Mouse (Mus musculus) spleen, postnatal 4 days (tissue): ENCODE data around the gene B4galt4.
"Not testable (repeated sequence)": the region's sequence is repeated elsewhere in the genome, so short reads cannot be mapped to it uniquely, and the experiment has no call there.

Experiments
- DNase-seq, 2 experiments: peaks; one replicate each; pipeline ENCODE4 v3.0.0; 2022; ENCODE audit warnings: low spot score in 2 of 2

The B4galt4 gene

DNA sequence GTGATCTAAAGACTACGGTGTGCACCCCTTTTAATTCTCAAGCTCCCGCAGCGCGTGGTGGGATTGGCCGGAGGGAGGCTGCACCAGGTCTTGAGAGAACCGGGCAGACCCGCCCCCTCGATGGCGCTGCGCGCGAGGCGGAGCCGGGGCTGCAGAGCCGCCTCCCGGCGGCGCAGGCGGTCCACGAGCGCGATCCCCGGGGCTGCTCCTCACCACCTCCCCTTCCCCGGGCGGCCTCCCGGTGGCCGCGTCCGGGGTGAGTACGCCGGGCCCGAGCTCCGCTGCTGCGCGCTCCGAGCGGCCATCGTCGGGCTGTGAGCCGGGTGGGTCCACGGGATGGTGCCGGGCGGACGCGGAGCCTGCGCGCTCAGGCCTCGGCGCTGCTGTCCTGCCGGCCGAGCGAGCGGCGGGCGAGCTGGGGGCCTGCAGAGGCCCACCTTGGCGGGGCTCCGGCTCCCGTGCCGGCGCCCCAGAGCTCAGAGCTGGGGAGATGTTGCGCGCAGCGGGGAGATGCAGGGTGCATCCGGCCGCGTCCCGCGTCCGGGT, at the start of gene B4galt4:
B4galt4 (plus strand) TSS at position 152 of the 546 bp plus-strand sequence.
- peak; percentile 36 to 71 for DNase-seq

DNA sequence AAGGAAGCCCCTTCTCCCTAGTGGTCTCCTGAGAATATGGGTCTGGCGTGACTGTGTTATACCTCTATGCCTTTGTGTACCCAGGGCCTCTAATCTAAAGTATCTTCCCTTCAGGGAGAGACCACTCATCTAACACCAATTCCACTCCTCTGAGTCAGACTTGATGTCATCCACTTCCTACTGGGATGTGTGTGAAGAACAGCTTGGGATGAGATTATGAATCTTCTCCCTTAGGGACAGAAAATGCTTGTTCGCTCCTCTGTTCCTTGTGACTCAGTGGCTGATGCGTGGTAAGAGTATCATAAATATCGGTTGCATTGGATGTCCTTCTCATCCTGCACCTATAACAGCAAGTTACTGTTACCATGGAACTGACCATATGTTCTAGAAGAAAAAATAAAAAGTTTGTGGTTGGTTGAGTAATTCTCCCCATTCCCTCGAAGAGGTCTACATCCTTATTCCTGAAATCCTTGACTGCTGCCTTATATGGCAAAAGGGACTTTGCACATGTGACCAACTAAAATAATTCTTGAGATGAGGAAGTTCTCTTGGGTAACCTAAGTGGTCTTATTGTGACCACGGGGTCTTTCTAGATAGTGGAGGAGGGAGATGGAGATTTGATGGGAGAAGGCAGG, 47.0 kb upstream of the B4galt4 start:
- DNase-seq: no peak

DNA sequence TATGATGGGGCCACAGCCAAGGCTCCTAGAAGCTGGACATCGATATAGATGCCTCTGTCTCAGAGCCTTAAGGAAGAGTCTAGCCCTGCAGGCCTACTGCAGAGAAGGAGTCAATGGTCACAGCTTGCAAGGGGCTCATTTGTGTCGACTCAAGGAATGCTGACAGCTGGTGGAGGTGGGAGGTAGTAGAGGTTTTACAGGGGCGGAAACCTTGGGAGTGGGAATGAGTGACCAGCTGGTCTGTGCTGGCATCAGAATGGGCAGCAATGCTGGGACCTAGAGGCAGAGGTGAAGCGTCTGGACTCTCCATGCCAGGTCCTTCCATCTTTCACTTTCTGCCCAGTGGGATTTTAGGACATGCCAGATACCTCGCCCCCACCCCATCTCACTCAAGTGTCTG, 46.5 kb upstream of the B4galt4 start:
- no peak for DNase-seq

DNA sequence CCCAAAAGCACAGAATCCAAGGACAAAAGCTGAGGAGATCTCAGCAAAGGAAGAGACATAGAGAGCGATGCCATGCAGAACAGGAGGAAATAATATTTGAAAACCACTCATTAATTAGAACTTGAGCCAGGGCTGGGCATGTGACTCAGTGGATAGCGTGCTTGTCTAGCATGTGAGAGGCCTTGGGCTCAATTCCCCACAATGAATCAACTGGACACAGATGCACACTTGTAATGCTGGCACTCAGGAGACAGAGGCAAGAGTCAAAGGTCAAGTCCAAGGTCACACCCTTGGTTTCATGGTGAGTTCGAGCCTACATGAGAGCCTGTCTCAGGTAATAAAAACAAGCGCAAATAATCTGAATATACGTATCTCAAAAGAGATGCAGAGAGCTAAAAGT, 44.5 kb upstream of the B4galt4 start:
- DNase-seq: no peak

DNA sequence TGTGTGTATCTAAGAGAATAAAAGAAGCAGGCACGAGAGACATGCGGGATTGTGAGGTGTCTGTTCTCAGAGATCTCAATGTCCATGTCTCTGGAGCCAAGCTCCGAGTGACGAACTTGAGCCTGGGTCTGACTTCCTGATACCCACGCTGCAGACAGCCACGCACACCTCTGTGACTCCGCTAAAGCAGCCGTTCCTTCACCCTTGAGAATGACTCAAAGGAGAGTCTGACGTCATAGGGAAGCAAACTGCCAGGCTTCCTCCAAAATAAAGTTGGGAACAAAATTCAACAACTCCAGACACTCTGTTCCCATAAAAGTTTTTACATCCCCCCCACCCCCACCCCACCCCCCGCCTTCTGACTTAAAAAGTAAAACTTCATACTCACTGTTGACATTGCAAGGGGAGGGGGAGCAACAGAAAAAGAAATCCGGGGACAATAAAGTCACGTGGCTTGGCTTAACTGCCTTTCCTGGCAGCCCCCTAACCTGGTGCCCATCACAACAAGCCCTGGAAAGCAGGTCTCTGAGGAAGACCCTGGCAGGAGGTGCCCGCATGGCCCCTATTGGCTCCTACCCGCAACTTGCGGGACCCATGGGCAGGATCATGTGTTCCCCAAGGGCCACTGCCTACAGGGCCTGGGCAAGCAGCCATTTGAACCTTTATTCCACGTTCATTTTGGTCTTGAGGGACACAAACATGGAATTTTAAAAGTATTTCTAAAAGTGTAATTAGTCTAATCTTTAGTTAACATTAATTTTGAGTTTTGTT, 41.5 kb upstream of the B4galt4 start:
- no peak for DNase-seq

DNA sequence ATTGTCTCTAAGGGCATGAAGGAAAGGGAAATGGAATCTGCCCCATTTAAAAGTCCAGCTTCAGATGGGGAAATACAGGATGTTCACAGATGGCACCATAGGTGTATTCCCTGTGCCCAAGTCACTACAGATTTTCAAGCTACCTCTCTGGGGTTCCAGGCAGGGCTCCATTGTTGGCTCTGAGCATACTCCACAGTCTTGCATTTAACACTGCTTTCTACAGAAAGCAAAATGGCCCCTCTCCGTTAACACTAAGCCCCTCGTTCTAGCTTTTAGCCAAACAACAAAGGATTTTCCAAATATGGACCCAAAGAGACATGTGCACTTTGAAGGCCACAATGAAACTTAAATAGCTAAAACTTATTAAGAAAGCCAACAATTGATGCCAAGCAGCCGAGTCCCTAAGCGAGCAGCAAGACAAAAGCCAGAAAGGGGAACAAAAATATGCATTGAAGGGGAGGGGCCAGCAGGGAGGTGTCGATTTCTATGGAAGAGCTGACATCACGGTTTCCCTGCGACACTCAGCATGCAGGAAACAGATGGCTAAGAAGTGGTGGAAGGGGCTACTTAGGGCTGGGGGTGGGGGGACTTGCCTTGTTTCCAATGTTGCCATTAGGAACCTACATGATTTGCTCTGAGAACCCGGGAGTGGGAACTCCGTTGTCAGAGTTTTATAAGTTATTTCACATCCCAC, 40.4 kb upstream of the B4galt4 start:
- no peak for DNase-seq

DNA sequence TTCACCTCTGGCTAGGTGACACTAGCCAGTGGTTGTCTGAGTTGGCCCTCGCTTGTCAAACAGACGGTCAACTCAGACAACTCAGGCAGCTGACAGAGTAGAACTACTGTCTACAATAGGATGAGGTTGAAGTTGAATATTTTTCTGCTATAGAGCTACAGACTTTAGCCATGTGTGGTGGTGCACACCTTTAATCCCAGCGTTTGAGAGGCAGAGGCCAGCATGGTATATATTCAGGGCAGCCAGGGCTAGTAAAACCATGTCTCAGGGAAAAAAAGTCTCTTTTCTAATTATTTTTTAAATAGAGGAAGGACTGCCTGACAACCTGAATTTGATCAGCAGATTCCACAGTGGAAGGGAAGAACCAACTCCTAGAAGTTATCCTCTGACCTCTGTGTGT, 39.7 kb upstream of the B4galt4 start:
- no peak for DNase-seq

DNA sequence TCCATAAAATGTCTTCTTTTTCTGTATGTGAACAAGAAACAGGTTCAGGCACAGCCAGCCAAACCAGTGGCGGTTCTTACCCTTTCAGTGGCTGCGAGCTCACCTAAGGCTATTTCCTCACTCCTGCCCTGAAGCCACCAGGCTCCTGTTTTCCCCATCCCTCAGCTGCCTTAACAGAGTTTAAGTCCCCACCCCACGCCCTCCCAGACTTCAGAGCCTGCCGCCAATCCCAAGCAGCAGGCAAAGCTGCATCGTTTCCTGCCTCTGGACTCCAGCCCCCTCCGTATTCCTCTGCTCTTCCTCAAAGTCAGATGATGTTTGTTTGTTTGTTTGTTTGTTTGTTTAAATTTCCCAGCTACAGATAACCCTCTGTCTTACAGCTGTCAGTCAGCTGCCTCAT, 38.6 kb upstream of the B4galt4 start:
- no peak for DNase-seq

DNA sequence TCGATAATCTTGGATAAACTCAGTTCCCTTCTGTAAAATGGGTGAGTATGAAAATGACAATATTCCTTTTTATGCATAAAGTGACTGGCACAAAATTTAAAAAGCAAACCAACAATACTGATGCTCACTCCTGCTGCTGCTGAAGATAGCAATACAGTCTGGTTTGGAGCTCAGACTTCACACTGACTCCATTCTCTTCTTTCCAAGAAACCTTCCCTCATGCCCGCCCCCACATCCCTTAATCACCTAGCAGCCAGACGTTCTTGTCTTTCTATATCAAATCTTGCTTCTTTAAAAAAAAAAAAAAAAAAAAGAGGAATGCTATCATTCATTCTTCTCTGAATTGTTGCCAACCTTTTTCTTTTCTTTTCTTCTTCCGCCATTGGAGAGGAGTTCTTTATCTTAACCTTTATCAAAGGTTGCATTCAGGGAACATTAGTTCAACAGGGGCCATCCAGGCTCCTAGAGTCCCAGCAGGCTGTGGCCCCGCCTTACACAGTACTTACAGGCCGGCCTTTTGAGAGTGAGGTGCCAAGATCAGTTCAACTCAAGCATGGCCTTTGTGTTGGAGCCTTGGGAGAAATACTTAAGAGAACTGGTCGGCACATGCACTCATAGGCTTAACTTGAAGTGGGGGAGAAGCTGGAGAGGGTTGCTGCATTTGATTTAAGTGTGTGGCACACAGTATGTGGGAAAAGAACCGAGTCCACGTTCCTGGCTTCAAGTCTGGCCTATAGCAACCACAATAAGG, 36.4 kb upstream of the B4galt4 start:
- DNase-seq: no peak

DNA sequence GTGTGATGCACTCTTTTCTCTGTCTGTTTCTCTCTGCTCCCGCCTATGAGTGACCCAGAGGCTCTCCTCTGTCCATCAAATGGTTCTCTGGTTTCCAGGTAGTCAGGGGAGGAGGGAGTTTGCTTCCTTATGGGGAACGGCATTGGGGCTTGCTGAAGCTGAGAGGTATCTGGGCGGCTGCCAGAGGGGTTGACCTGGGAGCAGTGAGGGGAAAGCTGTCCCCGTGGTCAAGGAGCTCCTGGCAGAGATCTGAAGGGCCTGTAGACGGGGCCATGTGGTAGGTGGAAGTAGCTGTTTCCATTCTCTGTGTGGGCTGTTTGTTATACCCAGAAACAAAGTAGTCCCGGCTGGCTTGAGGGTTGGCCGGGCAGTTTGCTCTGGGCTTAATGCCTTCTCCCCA, 35.3 kb upstream of the B4galt4 start:
- no peak for DNase-seq

DNA sequence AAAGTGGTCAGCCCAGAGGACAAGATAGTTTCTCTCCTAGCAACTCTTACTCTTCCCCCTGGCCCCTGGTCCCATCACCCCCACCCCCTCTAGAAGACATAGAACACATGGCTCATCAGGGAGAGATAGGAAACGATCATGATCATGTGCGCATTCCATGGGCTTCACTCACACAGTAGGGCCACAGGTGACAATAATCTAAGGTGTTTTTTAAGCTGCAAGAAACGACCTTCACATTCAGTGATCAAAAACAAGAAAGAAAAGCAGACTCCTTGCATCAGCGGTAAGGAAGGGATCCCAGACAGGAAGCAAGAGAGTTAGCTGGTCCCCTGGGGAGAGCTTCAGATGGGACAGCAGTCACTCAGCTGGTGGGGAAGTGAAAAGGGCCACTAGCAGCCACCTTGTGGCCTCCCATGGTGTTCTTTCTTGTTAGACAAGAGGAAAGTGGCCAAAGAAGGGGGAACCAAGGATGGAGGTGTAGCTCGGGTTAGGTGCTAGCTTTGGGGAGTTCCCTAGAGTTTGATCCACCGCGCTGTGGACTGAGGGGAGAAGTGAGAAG, 33.0 kb upstream of the B4galt4 start:
- no peak for DNase-seq

DNA sequence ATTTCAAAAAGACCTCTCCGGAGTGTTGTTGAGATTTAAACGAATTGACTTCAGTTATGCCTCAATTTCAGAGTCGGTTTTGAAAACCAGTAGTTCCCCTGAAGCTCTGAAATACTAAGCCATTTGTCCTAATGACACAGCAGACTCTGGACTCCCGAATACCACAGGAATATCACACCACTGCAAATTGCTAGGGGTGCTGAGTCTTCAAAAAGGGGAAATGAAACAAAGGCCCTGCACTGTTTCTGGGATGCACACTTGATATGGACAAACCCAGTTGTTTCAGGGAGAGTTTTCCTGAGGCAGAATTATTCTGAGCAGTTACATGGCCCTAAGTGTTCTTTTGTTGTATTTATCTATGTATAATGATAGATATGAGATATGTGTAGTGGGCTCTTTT, 30.8 kb upstream of the B4galt4 start:
- no peak for DNase-seq

DNA sequence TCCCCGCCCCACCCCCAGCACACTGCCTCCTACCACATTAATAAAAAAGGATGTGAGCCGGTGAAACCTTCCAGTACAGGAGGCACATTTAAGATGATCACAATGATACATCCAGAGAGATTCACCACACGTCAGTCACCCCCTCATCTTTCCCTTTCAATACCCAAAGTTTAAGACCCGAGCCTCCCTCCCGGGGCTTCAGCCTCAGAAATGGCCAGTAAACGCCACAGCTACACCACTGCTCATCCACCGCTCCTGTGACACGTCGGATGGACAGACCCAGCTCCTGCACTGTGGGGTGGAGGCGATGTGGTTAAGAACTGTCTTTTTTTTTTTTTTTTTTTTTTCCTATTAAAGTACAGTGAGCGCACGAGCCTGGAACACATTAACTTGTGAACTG, 30.0 kb upstream of the B4galt4 start:
- no peak for DNase-seq

DNA sequence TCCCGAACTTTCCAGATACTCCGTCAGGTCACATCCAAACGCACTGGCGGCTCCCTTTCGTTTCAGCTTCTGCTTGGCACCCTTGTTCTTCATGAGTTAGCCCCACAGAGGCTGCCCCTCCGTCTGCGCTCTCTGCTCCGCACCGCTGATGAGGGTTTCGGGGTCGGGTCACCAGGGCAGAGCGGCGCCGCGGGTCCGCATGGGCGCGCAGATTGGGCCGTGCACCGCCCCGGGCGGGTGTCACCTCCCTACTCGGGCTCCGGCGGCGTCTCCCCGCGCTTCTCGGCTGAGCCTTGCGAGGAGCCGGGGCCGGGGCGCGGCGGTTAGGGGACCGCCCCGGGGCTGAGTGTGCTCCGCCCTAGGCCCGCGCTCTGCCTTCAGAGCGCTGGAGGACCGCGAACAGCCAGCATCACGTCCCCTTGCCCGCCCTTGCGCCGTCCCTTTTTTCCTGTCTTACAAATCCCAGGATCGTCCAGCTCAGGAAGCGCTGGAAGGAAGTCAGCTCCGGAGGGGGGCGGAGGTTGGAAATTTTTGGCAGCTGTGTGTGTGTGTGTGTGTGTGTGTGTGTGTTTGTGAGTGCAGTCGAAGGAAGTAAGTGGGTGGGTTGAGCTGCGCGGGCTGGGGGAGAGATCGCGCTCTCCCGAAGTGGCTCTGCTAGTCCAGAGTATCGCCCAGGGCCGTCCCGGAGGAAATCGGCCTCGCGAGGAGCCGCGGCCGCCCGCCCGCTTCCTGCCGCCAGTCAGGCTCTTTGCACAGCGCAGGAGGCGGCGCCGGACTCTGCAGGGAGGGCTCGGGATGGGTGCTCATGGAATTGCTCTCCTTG, 29.3 kb upstream of the B4galt4 start, which contains the start of gene Arhgap31:
Arhgap31 (minus strand) TSS at position 694 of the 823 bp plus-strand sequence.
- peak; percentile 61 to 83 for DNase-seq

DNA sequence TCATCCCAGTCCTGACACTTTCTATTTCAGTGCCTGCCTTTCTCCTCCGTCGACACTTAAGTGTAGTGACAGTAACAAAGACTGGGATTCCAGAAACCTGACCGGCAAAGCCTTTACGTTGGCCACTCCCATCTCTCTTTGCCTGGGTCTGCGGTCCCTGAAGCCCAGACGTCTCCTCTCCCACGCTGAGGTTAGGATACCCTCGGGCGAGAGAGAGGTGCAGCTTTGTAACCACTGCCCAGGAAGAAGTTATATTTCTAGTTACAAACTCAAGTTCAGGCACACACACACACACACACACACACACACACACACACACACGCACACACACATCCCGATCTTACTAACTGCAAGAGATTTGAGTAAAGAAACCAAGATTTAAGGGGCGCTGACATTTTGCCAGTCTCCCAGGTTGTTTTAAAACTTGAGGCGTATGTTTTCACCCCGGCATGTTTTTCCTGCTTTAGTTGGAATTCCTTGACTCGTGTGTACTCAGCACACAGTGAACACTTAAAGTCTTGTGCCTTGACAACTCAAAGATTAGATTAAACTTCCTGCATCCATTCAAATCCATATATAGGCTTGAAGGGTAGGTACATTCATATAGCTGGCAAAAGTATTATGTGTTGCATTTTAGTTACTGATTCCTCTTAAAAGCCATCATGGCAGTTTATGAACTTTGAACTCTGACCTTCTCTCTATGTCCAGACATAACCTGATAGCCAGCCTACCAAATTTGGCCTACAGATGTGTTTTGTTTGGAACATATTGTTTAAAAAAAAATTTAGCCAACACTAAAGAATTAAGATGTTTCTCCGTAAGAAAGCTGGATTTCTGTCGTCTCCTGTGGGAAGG, 28.4 kb upstream of the B4galt4 start:
- DNase-seq: no peak

DNA sequence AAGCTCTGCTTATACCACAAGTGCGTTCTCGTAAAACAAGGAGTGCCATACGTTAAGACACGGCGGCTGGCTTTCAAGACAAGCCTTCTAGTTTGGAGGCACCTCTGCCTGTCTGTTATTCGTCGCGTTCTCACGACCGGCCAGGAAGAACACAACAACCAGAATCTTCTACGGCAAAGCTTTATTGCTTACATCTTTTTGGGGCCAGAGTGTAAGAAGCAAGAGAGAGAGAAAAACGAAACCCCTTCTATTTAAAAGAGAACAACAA, 27.9 kb upstream of the B4galt4 start:
- not testable (repeated sequence) for DNase-seq

DNA sequence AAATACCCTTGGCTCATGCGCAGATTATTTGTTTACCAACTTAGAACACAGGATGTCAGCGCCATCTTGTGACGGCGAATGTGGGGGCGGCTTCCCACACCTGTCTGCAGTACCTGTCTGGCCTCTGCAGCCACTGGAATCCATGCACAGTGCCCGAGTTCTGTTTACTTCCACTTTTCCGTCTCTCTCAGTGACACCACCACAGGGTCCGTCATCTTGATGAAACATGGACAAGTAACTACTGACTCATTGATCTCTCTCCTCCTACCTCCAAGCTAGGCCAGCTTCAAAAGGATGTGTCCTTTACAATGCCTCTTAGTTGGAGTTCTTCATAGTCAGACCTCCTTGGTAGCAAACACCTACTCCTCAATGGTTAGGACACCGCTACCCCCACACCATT, 20.7 kb upstream of the B4galt4 start:
- DNase-seq: no peak

DNA sequence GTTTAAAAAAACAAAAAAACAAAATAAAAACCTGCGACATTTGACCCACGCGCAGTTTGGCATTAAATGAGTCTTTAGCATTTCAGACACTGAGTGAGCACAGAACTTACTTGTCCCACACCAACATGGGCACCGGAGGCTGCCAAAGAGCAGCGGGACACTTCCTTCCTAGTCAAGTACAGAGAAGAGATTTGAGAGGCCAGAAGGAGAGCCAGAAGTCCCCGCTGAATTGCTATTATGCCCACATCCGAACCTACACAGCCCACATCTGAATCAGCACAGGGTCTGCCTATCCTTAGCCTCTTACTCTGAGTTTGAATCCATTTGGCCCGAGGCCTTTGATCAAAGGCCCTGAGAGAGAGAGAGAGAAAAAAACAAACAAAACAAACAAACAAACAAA, 17.8 kb upstream of the B4galt4 start:
- DNase-seq: no peak

DNA sequence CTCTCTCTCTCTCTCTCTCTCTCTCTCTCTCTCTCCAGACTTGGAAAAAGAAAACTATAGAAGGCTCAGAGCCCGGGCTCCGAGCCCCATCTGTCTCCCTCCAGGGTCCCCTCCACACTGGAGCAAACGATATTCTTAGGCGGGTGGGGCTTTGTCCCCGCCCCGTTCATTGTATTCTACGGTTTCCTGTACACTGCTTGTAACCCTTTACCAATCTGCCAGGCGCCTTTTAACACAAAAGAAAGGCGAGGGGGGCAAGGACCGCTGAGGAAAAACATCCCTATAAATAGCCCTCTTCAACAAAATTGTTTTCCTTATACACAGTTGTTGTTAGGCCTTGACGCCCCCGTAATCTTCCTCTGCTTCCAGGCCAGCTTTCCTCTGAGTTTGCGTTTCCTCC, 17.1 kb upstream of the B4galt4 start:
- no peak for DNase-seq

DNA sequence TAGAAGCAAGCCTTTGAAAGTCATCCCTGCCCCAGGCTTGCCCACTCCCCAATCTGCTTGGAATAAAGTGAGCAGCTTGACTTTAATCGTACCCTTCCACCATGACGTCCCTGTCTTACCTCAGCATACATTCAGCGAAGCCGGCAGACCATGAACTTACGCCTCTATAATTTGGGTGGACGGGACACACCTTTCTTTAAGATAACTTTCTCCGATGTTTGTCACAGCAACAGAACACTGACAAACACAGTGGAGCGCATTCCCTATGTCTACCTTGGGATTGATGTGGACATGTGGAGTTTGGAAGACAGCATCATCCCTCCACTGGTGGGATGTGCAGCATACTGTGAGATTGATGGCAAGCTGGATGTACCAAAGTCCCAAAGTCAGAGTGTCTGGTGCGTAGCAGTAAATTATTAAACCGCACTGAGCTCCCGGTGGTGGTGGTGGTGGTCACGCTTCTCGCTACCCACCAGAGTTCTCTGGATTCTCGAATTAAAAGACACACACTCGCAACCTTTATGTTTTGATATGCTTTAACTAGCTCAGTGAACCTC, 13.4 kb upstream of the B4galt4 start:
- no peak for DNase-seq
